Mouse (Mus musculus): ENCODE data around the gene Selenop. TPM values are rescaled to one million over a fixed set of nuclear protein-coding genes. Genes with fewer than 3 reads are reported as not detected.
A peak's percentile ranks its signal among the peaks of the same experiment; 100 is the strongest.

The Selenop gene
- polyA plus RNA-seq, 1 experiment from 2014 or later, result 1,155 TPM

GRCm38 (mm10) chr15:3279242-3279641, 10.9 kb downstream of the Selenop start:
- Histone ChIP-seq H3K27me3 (ENCODE audit: control insufficient read depth, insufficient read depth, low read depth, low read length) (no peaks in the 10 kb centered on the region), H3K36me3 (ENCODE audit: control insufficient read depth, insufficient read depth) (peaks cover 5% of the 10 kb centered on the region), H3K4me3 (ENCODE audit: low read depth, low read length) (no peak overlapping the region), H3K9me3 (replicated peaks; ENCODE audit: control insufficient read depth, low read length) (no peaks in the 10 kb centered on the region), H3K27ac (ENCODE audit: low read length) (no peak overlapping the region), H3K4me2 (ENCODE audit: low read depth, low read length) (no peak overlapping the region), H3K9ac (ENCODE audit: low read depth, low read length) (no peak overlapping the region), H3K4me1 (ENCODE audit: control insufficient read depth, low read depth, low read length) (no peaks in the 10 kb centered on the region)
- ATAC-seq (ENCODE audit: low read depth), result no peak
- 67% methylated on average over 7 of the region's 7 CpGs for WGBS (ENCODE audit: insufficient replicate concordance)

GRCm38 (mm10) chr15:3281216-3281615, 12.9 kb downstream of the Selenop start:
- Histone ChIP-seq H3K9ac (ENCODE audit: low read depth, low read length) (no peak overlapping the region), H3K27ac (ENCODE audit: low read length) (no peak overlapping the region), H3K9me3 (replicated peaks; ENCODE audit: control insufficient read depth, low read length) (no peaks in the 10 kb centered on the region), H3K27me3 (ENCODE audit: control insufficient read depth, insufficient read depth, low read depth, low read length) (no peaks in the 10 kb centered on the region), H3K4me1 (ENCODE audit: control insufficient read depth, low read depth, low read length) (no peaks in the 10 kb centered on the region), H3K36me3 (ENCODE audit: control insufficient read depth, insufficient read depth) (peaks cover 5% of the 10 kb centered on the region), H3K4me2 (ENCODE audit: low read depth, low read length) (no peak overlapping the region), H3K4me3 (ENCODE audit: low read depth, low read length) (no peak overlapping the region)
- ATAC-seq (ENCODE audit: low read depth), result peak; percentile 49

DNA sequence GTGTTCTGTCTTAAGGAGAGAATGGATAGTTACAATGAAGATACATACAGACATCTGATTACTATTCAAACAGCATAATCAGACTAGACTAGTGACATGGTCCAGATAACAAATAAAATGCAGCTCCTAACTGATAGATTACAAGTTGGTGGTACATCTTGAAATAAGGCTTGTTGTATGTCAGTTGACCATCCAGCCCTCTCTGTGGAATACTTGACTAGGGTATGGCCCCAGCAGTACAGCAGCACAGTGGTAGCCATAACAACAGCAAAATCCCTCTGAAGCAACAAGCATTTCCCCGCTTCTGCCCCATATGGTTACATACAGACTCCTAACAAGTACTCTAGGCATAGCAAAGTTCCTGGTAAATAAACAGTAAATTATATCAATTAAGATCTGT, 13.4 kb downstream of the Selenop start:
- WGBS (ENCODE audit: insufficient replicate concordance), result 54% methylated on average over 1 of the region's 1 CpGs
- Histone ChIP-seq H3K9me3 (replicated peaks; ENCODE audit: control insufficient read depth, low read length) (no peaks in the 10 kb centered on the region), H3K27me3 (ENCODE audit: control insufficient read depth, insufficient read depth, low read depth, low read length) (no peaks in the 10 kb centered on the region), H3K4me2 (ENCODE audit: low read depth, low read length) (no peak overlapping the region), H3K4me1 (ENCODE audit: control insufficient read depth, low read depth, low read length) (no peaks in the 10 kb centered on the region), H3K27ac (ENCODE audit: low read length) (no peak overlapping the region), H3K36me3 (ENCODE audit: control insufficient read depth, insufficient read depth) (peaks cover 5% of the 10 kb centered on the region), H3K4me3 (ENCODE audit: low read depth, low read length) (no peak overlapping the region), H3K9ac (ENCODE audit: low read depth, low read length) (no peak overlapping the region)
- peak; percentile 57 for ATAC-seq (ENCODE audit: low read depth)

- H3K4me1 ChIP-seq (ENCODE audit: control insufficient read depth, low read depth, low read length), result no peaks in the 10 kb centered on the region
- no peaks in the 10 kb centered on the region for H3K36me3 ChIP-seq (ENCODE audit: control insufficient read depth, insufficient read depth)
- no peaks in the 10 kb centered on the region for H3K9me3 ChIP-seq (replicated peaks; ENCODE audit: control insufficient read depth, low read length)
- H3K27ac ChIP-seq (ENCODE audit: low read length), result no peak overlapping the region
- H3K4me3 ChIP-seq (ENCODE audit: low read depth, low read length), result no peak overlapping the region
- H3K4me2 ChIP-seq (ENCODE audit: low read depth, low read length), result no peak overlapping the region
- no peak for ATAC-seq (ENCODE audit: low read depth)
- H3K27me3 ChIP-seq (ENCODE audit: control insufficient read depth, insufficient read depth, low read depth, low read length), result no peaks in the 10 kb centered on the region
- no peak overlapping the region for H3K9ac ChIP-seq (ENCODE audit: low read depth, low read length)
Observed at GRCm38 (mm10) chr15:3286032-3286431, 17.7 kb downstream of the Selenop start.

DNA sequence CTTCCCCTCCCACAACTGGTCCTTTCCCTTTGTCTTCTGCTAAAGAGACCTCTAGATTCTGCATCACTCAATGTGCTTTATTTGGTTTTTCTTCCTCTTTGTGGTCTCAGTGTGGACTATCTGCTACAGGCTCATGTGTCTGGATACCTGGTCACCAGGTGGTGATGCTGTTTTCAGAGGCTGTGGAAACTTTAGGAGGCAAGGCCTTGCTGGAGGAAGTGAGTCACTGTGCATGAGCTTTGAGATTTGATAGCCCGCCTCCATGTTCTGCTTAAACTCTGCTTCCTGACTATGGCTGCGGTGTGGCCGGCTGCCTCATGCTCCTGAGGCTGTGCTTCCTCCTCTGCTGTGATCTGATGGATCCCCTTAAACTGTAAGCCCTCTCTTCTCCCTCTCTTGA, 22.1 kb downstream of the Selenop start:
- no peak for ATAC-seq (ENCODE audit: low read depth)
- Histone ChIP-seq H3K9me3 (replicated peaks; ENCODE audit: control insufficient read depth, low read length) (no peaks in the 10 kb centered on the region), H3K4me1 (ENCODE audit: control insufficient read depth, low read depth, low read length) (no peaks in the 10 kb centered on the region), H3K4me2 (ENCODE audit: low read depth, low read length) (no peak overlapping the region), H3K27me3 (ENCODE audit: control insufficient read depth, insufficient read depth, low read depth, low read length) (no peaks in the 10 kb centered on the region), H3K9ac (ENCODE audit: low read depth, low read length) (no peak overlapping the region), H3K4me3 (ENCODE audit: low read depth, low read length) (no peak overlapping the region), H3K27ac (ENCODE audit: low read length) (no peak overlapping the region), H3K36me3 (ENCODE audit: control insufficient read depth, insufficient read depth) (no peaks in the 10 kb centered on the region)
- WGBS (ENCODE audit: insufficient replicate concordance), result 65% methylated on average over 3 of the region's 3 CpGs

- no peaks in the 10 kb centered on the region for H3K4me1 ChIP-seq (ENCODE audit: control insufficient read depth, low read depth, low read length)
- H3K36me3 ChIP-seq (ENCODE audit: control insufficient read depth, insufficient read depth), result no peaks in the 10 kb centered on the region
- no peak overlapping the region for H3K27ac ChIP-seq (ENCODE audit: low read length)
- ATAC-seq (ENCODE audit: low read depth), result no peak
- no peak overlapping the region for H3K4me3 ChIP-seq (ENCODE audit: low read depth, low read length)
- no peak overlapping the region for H3K4me2 ChIP-seq (ENCODE audit: low read depth, low read length)
- 15% methylated on average over 1 of the region's 1 CpGs for WGBS (ENCODE audit: insufficient replicate concordance)
- no peak overlapping the region for H3K9ac ChIP-seq (ENCODE audit: low read depth, low read length)
- H3K9me3 ChIP-seq (replicated peaks; ENCODE audit: control insufficient read depth, low read length), result no peaks in the 10 kb centered on the region
- no peaks in the 10 kb centered on the region for H3K27me3 ChIP-seq (ENCODE audit: control insufficient read depth, insufficient read depth, low read depth, low read length)
Observed at GRCm38 (mm10) chr15:3293477-3293876, 25.1 kb downstream of the Selenop start.

GRCm38 (mm10) chr15:3295986-3296385, 27.6 kb downstream of the Selenop start:
- Histone ChIP-seq H3K9ac (ENCODE audit: low read depth, low read length) (no peak overlapping the region), H3K27ac (ENCODE audit: low read length) (no peak overlapping the region), H3K4me3 (ENCODE audit: low read depth, low read length) (no peak overlapping the region), H3K4me1 (ENCODE audit: control insufficient read depth, low read depth, low read length) (no peaks in the 10 kb centered on the region), H3K36me3 (ENCODE audit: control insufficient read depth, insufficient read depth) (no peaks in the 10 kb centered on the region), H3K27me3 (ENCODE audit: control insufficient read depth, insufficient read depth, low read depth, low read length) (no peaks in the 10 kb centered on the region), H3K9me3 (replicated peaks; ENCODE audit: control insufficient read depth, low read length) (no peaks in the 10 kb centered on the region), H3K4me2 (ENCODE audit: low read depth, low read length) (no peak overlapping the region)
- 67% methylated on average over 1 of the region's 1 CpGs for WGBS (ENCODE audit: insufficient replicate concordance)
- ATAC-seq (ENCODE audit: low read depth), result no peak

- H3K4me3 ChIP-seq (ENCODE audit: low read depth, low read length), result no peak overlapping the region
- no peak overlapping the region for H3K4me2 ChIP-seq (ENCODE audit: low read depth, low read length)
- ATAC-seq (ENCODE audit: low read depth), result no peak
- H3K9me3 ChIP-seq (replicated peaks; ENCODE audit: control insufficient read depth, low read length), result no peaks in the 10 kb centered on the region
- no peak overlapping the region for H3K9ac ChIP-seq (ENCODE audit: low read depth, low read length)
- 62% methylated on average over 8 of the region's 8 CpGs for WGBS (ENCODE audit: insufficient replicate concordance)
- no peaks in the 10 kb centered on the region for H3K4me1 ChIP-seq (ENCODE audit: control insufficient read depth, low read depth, low read length)
- H3K27ac ChIP-seq (ENCODE audit: low read length), result no peak overlapping the region
- H3K36me3 ChIP-seq (ENCODE audit: control insufficient read depth, insufficient read depth), result no peaks in the 10 kb centered on the region
- no peaks in the 10 kb centered on the region for H3K27me3 ChIP-seq (ENCODE audit: control insufficient read depth, insufficient read depth, low read depth, low read length)
Observed at GRCm38 (mm10) chr15:3297615-3298014, 29.3 kb downstream of the Selenop start.

DNA sequence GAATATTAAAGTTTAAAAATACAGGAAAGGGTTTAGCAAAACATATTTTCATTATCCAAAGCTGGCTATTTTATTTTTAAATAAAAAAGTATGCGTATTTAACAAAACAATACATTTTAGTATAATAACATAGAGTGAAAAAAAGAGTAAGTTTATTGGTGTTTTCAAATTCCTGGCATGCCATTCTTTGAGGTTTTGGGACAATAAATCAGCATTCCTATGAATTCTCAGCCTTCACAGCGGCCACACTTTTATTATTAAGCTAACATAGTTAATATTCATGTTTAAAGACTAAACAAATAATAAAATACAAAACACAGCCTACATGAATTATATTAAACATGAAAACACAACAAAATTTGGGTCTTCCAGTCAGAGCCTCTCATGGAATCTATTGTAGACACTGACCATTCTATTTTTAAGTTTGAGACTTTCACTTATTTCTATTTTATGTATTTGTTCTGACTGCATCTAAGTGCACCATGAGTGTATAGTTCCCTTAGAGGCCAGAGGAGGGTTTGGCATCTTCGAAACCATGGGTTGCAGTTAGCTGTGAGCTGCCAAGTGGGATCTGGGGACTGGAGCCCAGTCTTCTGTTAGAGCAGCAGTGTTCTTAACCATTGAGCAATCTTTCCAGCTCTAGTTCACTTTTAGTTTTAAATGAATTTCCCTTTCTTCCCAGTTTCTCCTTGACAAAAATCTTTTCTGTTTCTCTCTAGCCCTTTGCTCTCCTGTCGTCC, 32.2 kb downstream of the Selenop start:
- 58% methylated on average over 4 of the region's 4 CpGs for WGBS (ENCODE audit: insufficient replicate concordance)

More for the DNA sequence above, 32.2 kb downstream of the Selenop start:
- H3K9me3 ChIP-seq (replicated peaks; ENCODE audit: control insufficient read depth, low read length), result no peaks in the 10 kb centered on the region
- H3K27ac ChIP-seq (ENCODE audit: low read length), result no peak overlapping the region
- H3K4me1 ChIP-seq (ENCODE audit: control insufficient read depth, low read depth, low read length), result no peaks in the 10 kb centered on the region
- H3K9ac ChIP-seq (ENCODE audit: low read depth, low read length), result no peak overlapping the region
- no peak overlapping the region for H3K4me3 ChIP-seq (ENCODE audit: low read depth, low read length)
- no peak for ATAC-seq (ENCODE audit: low read depth)
- H3K27me3 ChIP-seq (ENCODE audit: control insufficient read depth, insufficient read depth, low read depth, low read length), result no peaks in the 10 kb centered on the region
- H3K36me3 ChIP-seq (ENCODE audit: control insufficient read depth, insufficient read depth), result no peaks in the 10 kb centered on the region
- H3K4me2 ChIP-seq (ENCODE audit: low read depth, low read length), result no peak overlapping the region

Data from liver, embryonic 16.5 days (tissue).